Mouse (Mus musculus) thymus, adult 2 months (tissue): ENCODE measurements around the gene Slc5a4a.
A peak's percentile ranks its signal among the peaks of the same experiment; 100 is the strongest.

Experiments
- CTCF ChIP-seq: fragments of 200-500 bp; IDR thresholded peaks from 2 replicates; pipeline ENCODE4 v1.5.1; 2012; ENCODE audit warnings: mild to moderate bottlenecking, control low read depth, low read length, moderate library complexity, borderline replicate concordance; ENCODE audit not compliant: control insufficient read depth, poor library complexity, insufficient read depth; ENCODE audit errors: extremely low read depth
- POLR2A ChIP-seq: fragments of 200-500 bp; IDR thresholded peaks from 2 replicates; pipeline ENCODE4 v1.6.1; 2012; ENCODE audit warnings: mild to moderate bottlenecking, low read length, control low read depth, moderate library complexity; ENCODE audit not compliant: control insufficient read depth, poor library complexity, insufficient read depth; ENCODE audit errors: extremely low read depth

DNA sequence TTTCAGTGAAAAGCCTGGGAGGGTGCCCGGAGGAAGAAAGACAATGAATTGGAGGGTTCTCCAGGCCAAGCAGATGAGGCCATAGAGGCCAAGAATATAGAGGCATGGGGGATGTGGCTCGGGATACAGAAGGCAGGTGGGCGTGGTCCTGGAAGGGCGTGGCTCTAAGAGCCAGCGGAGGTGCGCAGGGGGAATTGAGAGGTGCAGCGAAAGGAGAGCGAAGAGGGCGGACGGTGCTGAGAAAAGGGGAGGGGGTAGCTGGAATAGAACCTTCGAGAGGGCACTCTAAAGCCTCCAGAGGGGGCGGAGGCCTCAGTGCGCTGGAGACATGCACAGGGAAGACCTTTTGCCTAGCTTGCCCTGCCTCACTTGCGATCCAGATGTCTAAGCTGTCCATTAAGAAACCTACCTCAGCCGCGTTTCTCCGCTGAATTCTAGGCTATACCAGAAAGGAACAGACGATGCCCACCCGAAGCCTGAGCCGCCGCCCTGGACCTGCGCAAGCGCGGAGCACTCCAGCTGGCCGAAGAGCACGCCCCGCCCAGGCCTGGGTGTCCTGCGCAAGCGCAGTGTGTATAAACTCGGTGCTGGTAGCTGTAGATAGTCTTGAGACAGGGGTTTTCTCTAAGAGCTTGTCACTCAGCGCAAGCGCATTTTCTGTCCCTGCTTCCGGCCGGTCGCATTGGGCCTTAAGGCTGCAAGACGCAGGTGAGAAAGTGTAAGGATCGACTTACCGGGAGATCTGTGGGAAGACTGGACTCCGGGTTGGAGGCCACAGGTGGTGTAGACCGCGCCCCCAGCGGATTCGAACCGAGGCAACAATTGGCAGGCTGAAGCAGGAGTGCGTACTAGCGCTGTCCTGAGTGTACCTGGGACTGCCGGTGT lies 90.3 kb downstream of the Slc5a4a start, which contains the start of gene Prmt2:
- TF ChIP-seq CTCF (peak; percentile 57; the same call in 1 of the 2 replicates), POLR2A (no peak; the same call in 1 of the 2 replicates)
